Mouse (Mus musculus) intestine, embryonic 16.5 days (tissue): ENCODE measurements around the gene Crkl. TPM values are rescaled to one million over a fixed set of nuclear protein-coding genes. Genes with fewer than 3 reads are reported as not detected.

ENCODE experiments used
- ATAC-seq: fragments of 200-750 bp; cut with Nextera tagmentation; 2 replicates; pipeline ENCODE4 v1.8.0; 2017; ENCODE audit warnings: moderate TSS enrichment, moderate library complexity
- H3K27ac ChIP-seq: fragments of 300-500 bp; sonication (generic); 2 replicates; pipeline ENCODE4 v1.5.1; 2014; ENCODE audit warnings: mild to moderate bottlenecking, low read length
- H3K27me3 ChIP-seq: fragments of 300-500 bp; sonication (generic); replicated peaks from 2 replicates; pipeline ENCODE4 v1.6.1; 2014; ENCODE audit warnings: low read length, control low read depth, mixed read lengths; ENCODE audit not compliant: control insufficient read depth, insufficient read depth
- H3K36me3 ChIP-seq: fragments of 300-500 bp; sonication (generic); 2 replicates; pipeline ENCODE4 v1.6.1; 2014; ENCODE audit warnings: low read length, control low read depth; ENCODE audit not compliant: control insufficient read depth, insufficient read depth
- H3K4me1 ChIP-seq: fragments of 300-500 bp; sonication (generic); 2 replicates; pipeline ENCODE4 v1.6.1; 2014; ENCODE audit warnings: low read length, control low read depth, mixed read lengths; ENCODE audit not compliant: control insufficient read depth, insufficient read depth
- H3K4me2 ChIP-seq: fragments of 300-500 bp; sonication (generic); 2 replicates; pipeline ENCODE4 v1.6.1; 2014; ENCODE audit warnings: low read depth, low read length, control low read depth
- H3K4me3 ChIP-seq: fragments of 300-500 bp; sonication (generic); 2 replicates; pipeline ENCODE4 v1.5.1; 2014; ENCODE audit warnings: mild to moderate bottlenecking, low read length
- H3K9ac ChIP-seq: fragments of 300-500 bp; sonication (generic); 2 replicates; pipeline ENCODE4 v1.6.1; 2014; ENCODE audit warnings: low read depth, low read length
- H3K9me3 ChIP-seq: fragments of 300-500 bp; sonication (generic); 2 replicates; pipeline ENCODE4 v1.6.1; 2016; ENCODE audit warnings: low read length, control low read depth; ENCODE audit not compliant: control insufficient read depth
- WGBS: fragments of 180-500 bp; shearing (Covaris S2); extraction: QIAGEN DNeasy Blood & Tissue Kit; methylation state at CpG from one replicate; pipeline ENCODE4 v1.1.7; 2014; 5-methylcytosine and 5-hydroxymethylcytosine counted together
- polyA plus RNA-seq: library from polyadenylated mRNA; unstranded; fragments of >200 nt; fragmentation: Nextera tagmentation; extraction: Ambion mirVana; gene quantifications from 2 replicates; pipeline ENCODE4 v1.2.1, GENCODE M21; 2015

The Crkl gene
- polyA plus RNA-seq, 1 experiment from 2014 or later, result 42.9 TPM

DNA sequence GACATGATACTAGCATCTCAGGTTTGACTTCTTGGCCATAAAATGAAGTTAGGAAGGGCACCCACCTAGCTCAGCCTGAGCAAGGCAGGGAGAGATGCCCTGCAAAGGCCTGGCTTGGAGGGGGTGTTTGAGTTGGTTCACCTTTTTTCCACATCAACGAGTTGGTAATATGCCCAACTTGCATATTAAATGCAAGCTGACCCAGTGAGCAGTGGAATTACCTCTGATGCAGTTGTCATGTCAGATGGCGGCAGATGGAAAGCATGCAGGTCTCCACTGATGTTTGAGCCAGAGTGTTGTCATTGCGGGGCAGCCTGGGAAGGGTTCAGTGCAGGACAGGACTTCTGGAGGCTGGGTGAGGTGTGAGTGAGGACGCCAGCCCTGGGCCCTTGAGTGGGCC lies 59.6 kb downstream of the Crkl start:
- no peak overlapping the region for H3K4me3 ChIP-seq
- no peak overlapping the region for H3K4me2 ChIP-seq
- H3K36me3 ChIP-seq, result peaks cover 11% of the 10 kb centered on the region
- 90% methylated on average over 4 of the region's 4 CpGs for WGBS
- no peaks in the 10 kb centered on the region for H3K27me3 ChIP-seq
- ATAC-seq, result no peak
- no peaks in the 10 kb centered on the region for H3K9me3 ChIP-seq
- H3K4me1 ChIP-seq, result peaks cover 13% of the 10 kb centered on the region
- no peak overlapping the region for H3K27ac ChIP-seq
- no peak overlapping the region for H3K9ac ChIP-seq

DNA sequence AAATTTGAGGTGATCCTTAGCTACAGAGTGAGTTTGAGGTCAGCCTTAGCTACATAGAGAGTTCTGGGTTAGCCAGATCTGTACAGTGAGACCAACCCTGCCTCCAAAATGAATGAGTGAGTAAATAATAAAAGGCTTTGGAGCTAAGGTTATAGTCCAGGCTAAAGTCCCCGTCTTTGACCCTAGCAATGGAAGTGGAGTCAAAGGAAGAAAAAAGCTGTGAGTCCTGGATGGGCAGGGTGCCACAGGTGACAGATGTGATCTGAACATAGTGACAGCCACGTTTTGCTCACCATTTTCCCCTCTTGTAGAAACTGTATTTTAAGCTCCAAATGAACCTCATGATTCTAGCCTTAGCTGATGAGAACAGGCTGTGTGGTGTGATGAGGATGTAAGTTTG lies 67.1 kb downstream of the Crkl start:
- Histone ChIP-seq H3K9me3 (no peaks in the 10 kb centered on the region), H3K9ac (no peak overlapping the region), H3K4me2 (no peak overlapping the region), H3K4me1 (no peaks in the 10 kb centered on the region), H3K4me3 (no peak overlapping the region), H3K27ac (no peak overlapping the region), H3K36me3 (peaks cover 35% of the 10 kb centered on the region), H3K27me3 (no peaks in the 10 kb centered on the region)
- 87% methylated on average over 2 of the region's 2 CpGs for WGBS
- ATAC-seq, result no peak

DNA sequence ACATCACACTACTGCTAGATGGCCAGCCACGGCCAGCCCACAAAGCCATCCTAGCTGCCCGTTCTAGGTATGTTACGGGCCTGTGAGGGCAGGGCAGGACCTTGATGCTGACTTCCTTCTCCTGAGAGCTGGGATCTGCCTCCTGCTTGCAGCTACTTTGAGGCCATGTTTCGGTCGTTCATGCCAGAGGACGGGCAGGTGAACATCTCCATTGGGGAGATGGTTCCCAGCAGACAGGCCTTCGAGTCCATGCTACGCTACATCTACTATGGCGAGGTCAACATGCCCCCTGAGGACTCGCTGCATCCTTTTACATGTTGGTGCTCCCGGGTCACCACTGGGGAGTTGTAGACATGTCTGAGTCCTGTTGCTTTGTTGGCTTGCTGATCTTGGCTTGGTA lies 72.4 kb downstream of the Crkl start:
- H3K27ac ChIP-seq, result no peak overlapping the region
- no peak overlapping the region for H3K9ac ChIP-seq
- H3K27me3 ChIP-seq, result no peaks in the 10 kb centered on the region
- H3K9me3 ChIP-seq, result no peaks in the 10 kb centered on the region
- H3K36me3 ChIP-seq, result peaks cover 53% of the 10 kb centered on the region
- H3K4me1 ChIP-seq, result peaks cover 4% of the 10 kb centered on the region
- no peak overlapping the region for H3K4me3 ChIP-seq
- ATAC-seq, result no peak
- H3K4me2 ChIP-seq, result no peak overlapping the region
- WGBS, result 90% methylated on average over 11 of the region's 11 CpGs

DNA sequence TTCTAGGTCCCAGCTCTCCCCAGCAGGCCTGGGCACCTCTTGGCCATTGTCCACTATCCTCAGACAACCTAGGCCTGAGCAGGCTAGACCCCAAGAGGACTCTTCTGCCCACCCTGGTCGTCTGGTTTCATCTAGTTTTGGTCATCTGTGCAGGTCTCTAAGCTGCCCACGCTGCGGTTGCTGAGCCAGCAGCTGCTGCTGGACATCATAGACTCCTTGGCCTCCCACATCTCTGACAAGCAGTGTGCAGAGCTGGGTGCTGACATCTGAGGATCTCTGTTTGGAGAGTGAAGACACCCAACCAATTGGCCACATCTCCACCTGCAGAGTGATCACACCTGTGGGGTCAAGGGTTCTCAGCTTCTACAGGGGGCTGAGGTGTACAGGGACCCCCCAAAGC lies 73.7 kb downstream of the Crkl start:
- Histone ChIP-seq H3K27me3 (no peaks in the 10 kb centered on the region), H3K27ac (peak overlapping the region; percentile 25), H3K9ac (no peak overlapping the region), H3K4me3 (no peak overlapping the region), H3K36me3 (peaks cover 49% of the 10 kb centered on the region), H3K4me1 (peaks cover 13% of the 10 kb centered on the region), H3K4me2 (no peak overlapping the region), H3K9me3 (no peaks in the 10 kb centered on the region)
- no peak for ATAC-seq
- WGBS, result 85% methylated on average over 3 of the region's 3 CpGs

DNA sequence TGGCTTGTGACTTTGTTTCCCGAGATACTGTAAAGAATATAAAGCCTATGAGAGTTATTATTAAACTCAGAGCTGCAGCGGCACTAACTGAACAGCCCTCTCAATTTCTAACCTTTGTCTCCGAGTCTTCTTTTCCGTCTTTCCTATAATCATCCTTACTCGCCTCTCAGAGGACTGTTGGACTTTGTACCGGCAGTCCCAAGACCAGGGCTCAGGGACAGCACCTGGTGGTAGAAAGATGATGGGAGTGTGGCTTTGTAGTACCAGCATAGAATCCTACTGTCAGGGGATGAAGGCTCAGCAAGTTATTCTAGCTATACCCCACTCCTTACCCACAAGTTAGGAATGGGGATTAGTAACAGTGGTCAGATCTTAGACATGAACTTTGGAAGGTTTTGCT lies 74.4 kb downstream of the Crkl start:
- 76% methylated on average over 6 of the region's 6 CpGs for WGBS

DNA sequence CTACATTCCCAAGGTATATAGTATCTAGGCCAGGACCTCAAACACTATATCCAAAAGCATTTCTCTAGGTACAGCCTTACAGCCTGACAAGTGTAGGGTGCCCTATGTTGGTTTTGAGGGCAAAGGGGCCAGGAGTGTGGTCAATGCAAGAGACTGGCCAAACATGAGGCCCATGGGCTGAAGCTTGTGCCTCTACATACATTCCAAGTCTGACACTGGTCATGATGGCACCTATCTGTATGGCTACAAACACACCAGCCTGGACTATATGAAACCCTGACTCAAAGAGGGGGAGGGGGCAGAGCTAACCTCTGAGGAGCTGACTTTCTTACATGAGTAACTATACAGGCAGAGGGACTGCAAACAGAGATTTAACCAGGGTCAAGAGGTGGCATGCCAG lies 75.8 kb downstream of the Crkl start:
- Histone ChIP-seq H3K4me2 (no peak overlapping the region), H3K36me3 (peaks cover 35% of the 10 kb centered on the region), H3K27ac (no peak overlapping the region), H3K9me3 (no peaks in the 10 kb centered on the region), H3K4me3 (no peak overlapping the region), H3K4me1 (peaks cover 19% of the 10 kb centered on the region), H3K9ac (no peak overlapping the region), H3K27me3 (no peaks in the 10 kb centered on the region)
- no peak for ATAC-seq

More for the DNA sequence above, 74.4 kb downstream of the Crkl start:
- peak; percentile 28 for ATAC-seq
- Histone ChIP-seq H3K9me3 (no peaks in the 10 kb centered on the region), H3K4me1 (peaks cover 13% of the 10 kb centered on the region), H3K4me2 (no peak overlapping the region), H3K36me3 (peaks cover 43% of the 10 kb centered on the region), H3K4me3 (no peak overlapping the region), H3K27me3 (no peaks in the 10 kb centered on the region), H3K9ac (no peak overlapping the region), H3K27ac (peak overlapping the region; percentile 38)

DNA sequence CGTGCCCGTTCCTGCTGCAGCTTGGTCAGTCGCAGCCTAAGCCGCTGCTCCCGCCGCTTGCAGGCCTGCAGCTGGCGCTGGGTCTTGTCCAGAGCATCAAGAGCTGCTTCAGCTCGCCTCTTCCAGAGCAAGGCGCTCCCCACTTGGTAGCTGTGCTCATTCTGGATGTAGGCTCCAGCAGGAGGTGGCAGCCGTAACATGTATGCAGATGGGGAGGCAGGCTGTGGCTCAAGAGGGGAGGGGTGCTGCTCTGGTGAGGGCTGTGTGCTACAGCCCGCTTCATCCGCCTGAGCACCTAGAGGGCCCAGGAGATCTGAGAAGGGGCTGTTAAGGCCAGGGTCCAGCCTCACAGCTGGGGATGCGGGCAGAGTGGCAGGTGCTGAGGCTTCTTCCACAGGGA lies 76.5 kb downstream of the Crkl start:
- ATAC-seq, result no peak
- H3K4me2 ChIP-seq, result no peak overlapping the region
- peaks cover 30% of the 10 kb centered on the region for H3K36me3 ChIP-seq

DNA sequence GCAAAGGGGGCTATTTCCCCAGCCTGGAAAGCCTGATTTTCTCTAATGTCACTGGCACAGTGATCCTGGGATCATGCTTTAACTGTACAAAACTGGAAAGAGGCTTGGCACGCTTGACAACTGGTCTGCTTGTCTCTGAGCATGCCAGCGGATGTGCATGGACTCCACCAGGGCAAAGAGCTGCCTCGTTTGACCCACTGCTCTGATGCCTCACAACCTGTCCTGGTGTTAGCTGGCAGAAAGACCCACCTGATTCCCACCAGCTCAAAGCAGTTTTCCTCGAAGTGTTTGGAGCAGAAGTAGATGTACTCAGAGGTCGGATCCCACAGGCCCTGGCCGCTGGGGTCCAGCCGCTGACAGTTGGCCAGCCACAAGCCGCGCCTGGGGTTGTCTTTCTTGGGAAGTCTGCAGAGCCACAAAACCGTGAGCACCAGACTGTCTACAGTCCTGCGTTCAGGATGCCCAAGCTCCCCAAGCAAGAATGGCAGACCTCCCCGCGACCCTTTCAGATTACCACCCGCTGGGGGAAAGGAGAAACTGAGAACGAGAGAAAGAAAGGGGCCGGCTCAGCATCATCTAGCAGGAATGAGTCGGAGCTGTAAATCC lies 78.3 kb downstream of the Crkl start:
- Histone ChIP-seq H3K27ac (peak overlapping the region; percentile 97), H3K27me3 (no peaks in the 10 kb centered on the region), H3K4me3 (peak overlapping the region; percentile 75), H3K4me2 (peak overlapping the region; percentile 86), H3K9ac (peak overlapping the region; percentile 93), H3K36me3 (peaks cover 17% of the 10 kb centered on the region), H3K9me3 (no peaks in the 10 kb centered on the region), H3K4me1 (peaks cover 19% of the 10 kb centered on the region)
- no peak for ATAC-seq
- 12% methylated on average over 17 of the region's 17 CpGs for WGBS

More for the DNA sequence above, 76.5 kb downstream of the Crkl start:
- Histone ChIP-seq H3K27me3 (no peaks in the 10 kb centered on the region), H3K27ac (no peak overlapping the region), H3K9me3 (no peaks in the 10 kb centered on the region), H3K4me3 (no peak overlapping the region), H3K9ac (no peak overlapping the region), H3K4me1 (peaks cover 19% of the 10 kb centered on the region)
- 85% methylated on average over 13 of the region's 13 CpGs for WGBS

DNA sequence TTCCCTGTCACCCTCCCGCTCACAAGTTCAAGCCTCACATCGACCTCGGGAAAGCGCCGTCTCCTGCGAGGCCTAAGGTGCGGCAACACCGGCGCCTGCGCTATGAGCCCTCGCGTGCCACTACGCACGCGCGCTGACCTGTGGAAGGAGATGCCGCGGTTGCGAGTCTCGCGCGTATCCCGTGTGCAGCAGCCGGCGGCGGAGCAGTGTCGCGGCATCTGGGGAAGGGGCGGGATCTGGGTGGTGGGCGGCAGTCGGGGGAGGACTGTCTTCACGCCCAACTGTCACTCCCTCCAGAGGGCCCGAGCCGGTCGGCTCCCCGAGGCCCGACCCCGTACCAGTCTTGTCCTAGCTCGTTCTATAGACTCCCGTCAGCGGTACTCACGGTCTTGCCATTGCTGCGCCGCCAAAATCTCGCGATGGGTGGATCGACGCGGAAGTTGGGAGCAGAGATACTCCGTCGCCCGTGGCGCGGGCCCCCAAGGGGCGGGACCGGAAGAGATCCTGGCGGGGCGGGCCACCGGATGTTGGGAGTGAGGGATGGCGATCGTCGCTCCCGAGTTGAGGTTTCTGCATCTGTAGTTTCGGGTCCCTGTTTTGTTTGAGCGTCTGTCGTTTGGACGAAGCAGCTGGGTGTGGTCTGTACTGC lies 79.0 kb downstream of the Crkl start, which contains the start of gene Thap7:
Gene Thap7, minus strand, starts transcription at position 497 of the 649 bp plus-strand sequence.
- WGBS, result under 1% methylated on average over 67 of the region's 67 CpGs
- H3K9me3 ChIP-seq, result no peaks in the 10 kb centered on the region
- peak within 1 kb of the TSS; percentile 97 for H3K27ac ChIP-seq
- H3K4me3 ChIP-seq, result peak within 1 kb of the TSS; percentile 75
- H3K4me1 ChIP-seq, result peaks cover 19% of the 10 kb centered on the region
- peak; percentile 95 for ATAC-seq
- H3K27me3 ChIP-seq, result no peaks in the 10 kb centered on the region
- peak within 1 kb of the TSS; percentile 93 for H3K9ac ChIP-seq
- peaks cover 17% of the 10 kb centered on the region for H3K36me3 ChIP-seq
- peak within 1 kb of the TSS; percentile 86 for H3K4me2 ChIP-seq
